In genomic region chr3:138864166-138864648, GRCm38 (mm10) we compare ENCODE assay signal across 19 mouse cellular contexts.
DNase-seq lines count a peak whose midpoint lies in the region; ATAC-seq and TF ChIP-seq lines count a peak whose summit lies in the region.
"Had no signal": no experiment of that assay in that cellular context is flagged by ENCODE, and none has a peak within 500 bp of the region (broad histone marks: within the 10 kb centered on the region; RNA-seq: fewer than 3 reads in every experiment).

No protein-coding gene starts in this region.

- H3K27me3 ChIP-seq in heart, embryonic 12.5 days (replicated peaks), result no peaks in the 10 kb centered on the region
- no peaks in the 10 kb centered on the region; the same call in 1 of the 2 replicates for H3K27me3 ChIP-seq in embryonic facial prominence, embryonic 12.5 days
- no peaks in the 10 kb centered on the region for H3K27me3 ChIP-seq in limb, embryonic 14.5 days (ENCODE audit: control insufficient read depth, insufficient read depth, low read length)
- no peaks in the 10 kb centered on the region for H3K27me3 ChIP-seq in midbrain, postnatal 0 days (ENCODE audit: insufficient read depth, low read length)

- H3K27ac ChIP-seq in heart, embryonic 12.5 days (ENCODE audit: poor library complexity, severe bottlenecking), result no peak overlapping the region
- H3K27ac ChIP-seq in embryonic facial prominence, embryonic 12.5 days, result peak overlapping the region; percentile 48
- H3K27ac ChIP-seq in limb, embryonic 14.5 days (replicated peaks; ENCODE audit: low read depth, low read length), result peak overlapping the region; percentile 71
- no peak overlapping the region for H3K27ac ChIP-seq in midbrain, postnatal 0 days (ENCODE audit: low read depth, low read length)
- H3K27ac ChIP-seq: heart, embryonic 10.5 days; midbrain, embryonic 12.5 days had no signal

- H3K36me3 ChIP-seq in heart, embryonic 12.5 days, result no peaks in the 10 kb centered on the region
- H3K36me3 ChIP-seq in embryonic facial prominence, embryonic 12.5 days, result no peaks in the 10 kb centered on the region
- no peaks in the 10 kb centered on the region for H3K36me3 ChIP-seq in limb, embryonic 14.5 days (ENCODE audit: control insufficient read depth, insufficient read depth, low read length)
- no peaks in the 10 kb centered on the region for H3K36me3 ChIP-seq in midbrain, postnatal 0 days (ENCODE audit: insufficient read depth, low read length)
- H3K36me3 ChIP-seq: heart, embryonic 10.5 days; midbrain, embryonic 12.5 days had no signal

- 0 out of 2 replicates have a peak, but pooled peaks cover 13% of the 10 kb centered on the region for H3K9me3 ChIP-seq in heart, embryonic 12.5 days (replicated peaks)
- no peaks in the 10 kb centered on the region for H3K9me3 ChIP-seq in embryonic facial prominence, embryonic 12.5 days
- H3K9me3 ChIP-seq in limb, embryonic 14.5 days (ENCODE audit: control insufficient read depth, low read length), result no peaks in the 10 kb centered on the region
- no peaks in the 10 kb centered on the region for H3K9me3 ChIP-seq in midbrain, postnatal 0 days (ENCODE audit: low read length)
- H3K9me3 ChIP-seq: heart, embryonic 10.5 days had no signal

- H3K4me3 ChIP-seq in heart, embryonic 12.5 days, result no peak overlapping the region
- no peak overlapping the region for H3K4me3 ChIP-seq in embryonic facial prominence, embryonic 12.5 days
- H3K4me3 ChIP-seq in limb, embryonic 14.5 days (replicated peaks; ENCODE audit: low read length), result no peak overlapping the region
- no peak overlapping the region for H3K4me3 ChIP-seq in midbrain, postnatal 0 days (ENCODE audit: low read depth, low read length)
- H3K4me3 ChIP-seq: heart, embryonic 10.5 days; midbrain, embryonic 12.5 days; myocyte had no signal

- ATAC-seq in heart, embryonic 12.5 days (ENCODE audit: insufficient number of reproducible peaks, low FRiP score), result no peak
- ATAC-seq in embryonic facial prominence, embryonic 12.5 days (ENCODE audit: insufficient number of reproducible peaks, insufficient read depth, low FRiP score, low TSS enrichment), result no peak
- ATAC-seq in limb, embryonic 14.5 days (ENCODE audit: low FRiP score, low read depth), result peak; percentile 76
- no peak for ATAC-seq in midbrain, postnatal 0 days (ENCODE audit: low FRiP score)
- ATAC-seq: hindbrain, embryonic 16.5 days had no signal

- no peak for TF ChIP-seq POLR2A in limb, embryonic 14.5 days (IDR thresholded peaks at IDR 0.05; ENCODE audit: borderline replicate concordance, extremely low read depth, insufficient read depth, insufficient read length)

- WGBS in heart, embryonic 12.5 days, result 83% methylated on average over 12 of the region's 12 CpGs
- 48% methylated on average over 12 of the region's 12 CpGs for whole genome bisulfite sequencing in embryonic facial prominence, embryonic 12.5 days
- 39% methylated on average over 12 of the region's 12 CpGs for WGBS in limb, embryonic 14.5 days
- WGBS in midbrain, postnatal 0 days, result 84% methylated on average over 12 of the region's 12 CpGs

- H3K9ac ChIP-seq in heart, embryonic 12.5 days, result no peak overlapping the region
- no peak overlapping the region for H3K9ac ChIP-seq in embryonic facial prominence, embryonic 12.5 days
- no peak overlapping the region for H3K9ac ChIP-seq in limb, embryonic 14.5 days (ENCODE audit: low read depth, low read length, severe bottlenecking)
- H3K9ac ChIP-seq in midbrain, postnatal 0 days (replicated peaks; ENCODE audit: low read length, poor library complexity, severe bottlenecking), result no peak overlapping the region
- H3K9ac ChIP-seq: midbrain, embryonic 12.5 days had no signal

- H3K4me2 ChIP-seq in heart, embryonic 12.5 days, result no peak overlapping the region
- 0 out of 2 replicates have a peak overlapping the region, but pooled peaks have one; percentile 3 for H3K4me2 ChIP-seq in embryonic facial prominence, embryonic 12.5 days (replicated peaks)
- H3K4me2 ChIP-seq in limb, embryonic 14.5 days (replicated peaks; ENCODE audit: low read depth, low read length, severe bottlenecking), result no peak overlapping the region; the same call in 1 of the 2 replicates
- no peak overlapping the region for H3K4me2 ChIP-seq in midbrain, postnatal 0 days (ENCODE audit: low read depth, low read length, poor library complexity, severe bottlenecking)
- H3K4me2 ChIP-seq: midbrain, embryonic 12.5 days had no signal

- peaks cover 6% of the 10 kb centered on the region for H3K4me1 ChIP-seq in heart, embryonic 12.5 days (replicated peaks)
- peaks cover 31% of the 10 kb centered on the region for H3K4me1 ChIP-seq in embryonic facial prominence, embryonic 12.5 days
- H3K4me1 ChIP-seq in limb, embryonic 14.5 days (ENCODE audit: control insufficient read depth, insufficient read depth, low read length), result peaks cover 19% of the 10 kb centered on the region
- peaks cover 10% of the 10 kb centered on the region; the same call in 1 of the 2 replicates for H3K4me1 ChIP-seq in midbrain, postnatal 0 days (ENCODE audit: insufficient read depth, low read length)

- TF ChIP-seq CTCF in midbrain, postnatal 0 days (IDR thresholded peaks at IDR 0.05), result no peak

- DNase-seq in heart, adult 11 months, result peak; percentile 25
- DNase-seq in A20 (ENCODE audit: low read depth, low spot score), result peak; percentile 88
- DNase-seq in limb, embryonic 14.5 days (ENCODE audit: low spot score), result peak; percentile 70
- DNase-seq in midbrain, postnatal 0 days (ENCODE audit: low spot score), result no peak
- DNase-seq in right cerebral cortex, adult 2 months (ENCODE audit: low spot score in 2 of 2), result no peak
- DNase-seq: cerebellum, adult 11 months; gastrocnemius, postnatal 14 days; kidney, adult 8-10 months; kidney, postnatal 36 days; liver; lung, adult 2 months; retina, postnatal 1 day; thymus, postnatal 36 days had no signal

Comparison
In these comparisons a context has a peak if more than half of its experiments do, and no peak if none do; other contexts are left out.
1. DNase-seq: peak in heart, adult 11 months (single experiment), A20 (single experiment) and limb, embryonic 14.5 days (single experiment); none in midbrain, postnatal 0 days (single experiment) and right cerebral cortex, adult 2 months (0 of 2).
2. H3K27ac ChIP-seq: peak in embryonic facial prominence, embryonic 12.5 days (single experiment) and limb, embryonic 14.5 days (single experiment); none in heart, embryonic 12.5 days (single experiment) and midbrain, postnatal 0 days (single experiment).